Mouse (Mus musculus) heart, adult 2 months (tissue): ENCODE measurements around the gene Gan.

ENCODE experiments used
- CTCF ChIP-seq: fragments of 200-600 bp; IDR thresholded peaks from 2 replicates; pipeline ENCODE4 v1.8.1; 2022; ENCODE audit warnings: antibody characterized with exemption, mild to moderate bottlenecking, moderate library complexity
- POLR2A ChIP-seq: fragments of 200-500 bp; IDR thresholded peaks from 2 replicates; pipeline ENCODE4 v1.6.1; 2011; ENCODE audit warnings: mild to moderate bottlenecking, low read depth, low read length, control low read depth; ENCODE audit not compliant: insufficient read depth

DNA sequence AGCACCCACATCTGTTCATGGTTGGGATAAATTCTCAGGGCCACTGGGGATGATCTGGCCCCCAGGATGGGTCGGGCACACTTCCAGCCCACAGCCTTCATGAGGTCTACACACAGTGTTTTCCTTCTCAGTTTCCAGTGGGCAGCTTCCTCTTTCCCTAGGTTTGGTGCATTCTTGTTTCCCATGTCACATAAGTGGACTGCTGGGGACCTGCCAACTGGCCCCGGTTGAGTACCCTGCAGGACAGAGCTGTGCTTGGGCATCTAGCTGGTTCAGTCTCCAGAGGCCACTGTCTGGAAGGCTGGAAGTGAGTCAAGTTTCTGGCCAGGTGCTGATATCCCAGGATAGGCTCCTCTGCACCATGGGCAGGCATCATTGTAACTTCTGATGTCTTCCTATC, 69.4 kb downstream of the Gan start:
- no peak for TF ChIP-seq POLR2A
- no peak for TF ChIP-seq CTCF
